Comparison of ENCODE assay signal across 14 mouse cellular contexts in the genomic region with DNA sequence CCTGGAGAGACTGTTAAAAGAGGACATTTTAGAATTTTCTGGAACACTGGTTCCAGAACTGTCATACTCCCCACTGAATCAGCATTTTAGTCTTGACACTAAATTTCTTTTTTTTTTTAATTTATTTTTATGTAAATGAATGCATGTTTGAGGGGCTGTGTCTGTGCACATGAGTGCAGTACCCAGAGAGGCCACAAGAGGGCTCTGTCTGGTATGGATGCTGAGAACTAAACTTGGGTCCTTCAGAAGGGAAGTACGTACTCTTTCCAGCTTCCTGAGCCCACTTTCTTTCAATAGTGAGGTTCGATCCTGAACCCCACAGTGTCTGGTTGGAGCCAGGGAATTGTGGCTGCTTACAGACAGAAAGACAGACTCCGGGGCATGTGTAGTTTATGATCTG. TPM values are rescaled to one million over a fixed set of nuclear protein-coding genes. Genes with fewer than 3 reads are reported as not detected.
DNase-seq lines count a peak whose midpoint lies in the region; ATAC-seq and TF ChIP-seq lines count a peak whose summit lies in the region.
"Had no signal": no experiment of that assay in that cellular context is flagged by ENCODE, and none has a peak within 500 bp of the region (broad histone marks: within the 10 kb centered on the region; RNA-seq: fewer than 3 reads in every experiment).

No protein-coding gene starts in this region.

- no peak overlapping the region for H3K9ac ChIP-seq in forebrain, postnatal 0 days
- H3K9ac ChIP-seq in forebrain, embryonic 14.5 days (ENCODE audit: low read length), result no peak overlapping the region
- H3K9ac ChIP-seq: embryonic facial prominence, embryonic 13.5 days had no signal

- H3K36me3 ChIP-seq in forebrain, postnatal 0 days (ENCODE audit: insufficient read depth), result no peaks in the 10 kb centered on the region
- H3K36me3 ChIP-seq in forebrain, embryonic 14.5 days (ENCODE audit: control insufficient read depth, insufficient read depth, low read length), result no peaks in the 10 kb centered on the region
- H3K36me3 ChIP-seq: embryonic facial prominence, embryonic 13.5 days had no signal

- H3K4me1 ChIP-seq in forebrain, postnatal 0 days (ENCODE audit: insufficient read depth), result no peaks in the 10 kb centered on the region
- peaks cover under 1% of the 10 kb centered on the region; the same call in 1 of the 2 replicates for H3K4me1 ChIP-seq in forebrain, embryonic 14.5 days (ENCODE audit: control insufficient read depth, insufficient read depth, low read length)
- H3K4me1 ChIP-seq in lung, adult 2 months (ENCODE audit: control insufficient read depth, insufficient read depth, low read length), result peaks cover 2% of the 10 kb centered on the region; the same call in 1 of the 2 replicates
- H3K4me1 ChIP-seq in bone marrow, adult 2 months (ENCODE audit: control insufficient read depth, insufficient read depth, low read length), result peaks cover 2% of the 10 kb centered on the region; the same call in 1 of the 2 replicates

- H3K9me3 ChIP-seq in forebrain, postnatal 0 days (ENCODE audit: low read length), result no peaks in the 10 kb centered on the region
- no peaks in the 10 kb centered on the region; the same call in 1 of the 2 replicates for H3K9me3 ChIP-seq in forebrain, embryonic 14.5 days (replicated peaks; ENCODE audit: control insufficient read depth, low read length)

- 92% methylated on average over 3 of the region's 3 CpGs for WGBS in forebrain, postnatal 0 days
- 97% methylated on average over 3 of the region's 3 CpGs for WGBS in forebrain, embryonic 14.5 days
- WGBS in lung, adult 2 months, result 90% methylated on average over 3 of the region's 3 CpGs
- WGBS in bone marrow, adult 2 months, result 86% methylated on average over 3 of the region's 3 CpGs

- intact Hi-C loops in left cerebral cortex, postnatal 4 days (cut with DNase I), result loop anchor here (5.0 kb wide), 1 partner anchor 448 kb away; no protein-coding TSS in a partner anchor

- no peak for ATAC-seq in forebrain, postnatal 0 days
- ATAC-seq in forebrain, embryonic 14.5 days, result no peak

- no peak for DNase-seq in forebrain, postnatal 0 days
- no peak for DNase-seq in forebrain, embryonic 14.5 days (ENCODE audit: low spot score)
- no peak for DNase-seq in lung, adult 2 months
- no peak for DNase-seq in lung, postnatal 4 days
- peak; percentile 46 for DNase-seq in thymus, postnatal 0 days (ENCODE audit: low spot score)
- no peak for DNase-seq in left cerebral cortex, postnatal 4 days
- no peak for DNase-seq in gastrocnemius, adult 18-20 months (ENCODE audit: low spot score)
- DNase-seq: gastrocnemius, postnatal 14 days; heart, postnatal 4 days; layer of hippocampus, adult 9-11 months had no signal

- no peak for TF ChIP-seq POLR2A in lung, adult 2 months (IDR thresholded peaks at IDR 0.05; ENCODE audit: borderline replicate concordance, extremely low read depth, low read depth, low read length)
- no peak for TF ChIP-seq POLR2A in bone marrow, adult 2 months (IDR thresholded peaks at IDR 0.05; ENCODE audit: borderline replicate concordance, control insufficient read depth, low read depth, low read length)

- H3K4me2 ChIP-seq in forebrain, postnatal 0 days (ENCODE audit: low read depth), result no peak overlapping the region
- no peak overlapping the region for H3K4me2 ChIP-seq in forebrain, embryonic 14.5 days (ENCODE audit: low read length)
- H3K4me2 ChIP-seq: embryonic facial prominence, embryonic 13.5 days had no signal

- no peaks in the 10 kb centered on the region for H3K27me3 ChIP-seq in forebrain, postnatal 0 days (ENCODE audit: insufficient read depth, low read length)
- no peaks in the 10 kb centered on the region for H3K27me3 ChIP-seq in forebrain, embryonic 14.5 days (replicated peaks; ENCODE audit: control insufficient read depth, insufficient read depth, low read length)

- TF ChIP-seq CTCF in forebrain, postnatal 0 days (IDR thresholded peaks at IDR 0.05; ENCODE audit: low read depth), result peak; percentile 48; the same call in 1 of the 2 replicates
- TF ChIP-seq CTCF in lung, adult 2 months (IDR thresholded peaks at IDR 0.05; ENCODE audit: insufficient read depth, low read length), result peak; percentile 31; the same call in 1 of the 2 replicates
- peak; percentile 24; the same call in 1 of the 2 replicates for TF ChIP-seq CTCF in bone marrow, adult 2 months (IDR thresholded peaks at IDR 0.05; ENCODE audit: control insufficient read depth, insufficient read depth, low read length)

- H3K4me3 ChIP-seq in forebrain, postnatal 0 days (ENCODE audit: low read depth, low read length), result no peak overlapping the region
- no peak overlapping the region for H3K4me3 ChIP-seq in forebrain, embryonic 14.5 days (ENCODE audit: low read depth, low read length)
- H3K4me3 ChIP-seq in lung, adult 2 months (replicated peaks; ENCODE audit: extremely low read depth, low read depth, low read length), result no peak overlapping the region
- no peak overlapping the region for H3K4me3 ChIP-seq in bone marrow, adult 2 months (replicated peaks; ENCODE audit: control insufficient read depth, low read depth, low read length)
- H3K4me3 ChIP-seq: embryonic facial prominence, embryonic 13.5 days had no signal

- H3K27ac ChIP-seq in forebrain, postnatal 0 days (ENCODE audit: low read depth, low read length), result no peak overlapping the region
- H3K27ac ChIP-seq in forebrain, embryonic 14.5 days (ENCODE audit: low read depth, low read length), result no peak overlapping the region
- no peak overlapping the region for H3K27ac ChIP-seq in bone marrow, adult 2 months (ENCODE audit: control insufficient read depth, insufficient read depth, low read depth, low read length, poor library complexity)
- H3K27ac ChIP-seq: embryonic facial prominence, embryonic 13.5 days had no signal

RNA-seq across cellular contexts. Expression of a gene that starts 12.6 kb away (rescaled TPM):
- not detected in 2 replicates for total RNA-seq in forebrain, postnatal 0 days (2014; rRNA removed)
- polyA plus RNA-seq in forebrain, postnatal 0 days (2015; fragmentation: Nextera tagmentation; extraction: Ambion mirVana), result not detected in 2 replicates
- polyA plus RNA-seq in forebrain, embryonic 14.5 days (2014; fragmentation: Nextera tagmentation; extraction: Ambion mirVana), result not detected in 2 replicates
- not detected in 2 replicates for polyA plus RNA-seq in lung, adult 2 months (2012; rRNA removed)
- 1.7 TPM in 1 of 2 replicates, not detected in the other for polyA plus RNA-seq in bone marrow, adult 2 months (2011; ENCODE audit: insufficient read depth, insufficient read length, low replicate concordance, missing spikeins)
- polyA plus RNA-seq in thymus, postnatal 0 days (2015; fragmentation: Nextera tagmentation; extraction: Ambion mirVana), result 21.7 and 24.2 TPM in 2 replicates
- total RNA-seq in left cerebral cortex, postnatal 4 days (2021), result not detected
- 1 to 10 TPM; 3.4 to 7.0 TPM for total RNA-seq in gastrocnemius, adult 18-20 months (2021)
- total RNA-seq: ES-E14; heart, postnatal 4 days had no signal
- polyA plus RNA-seq: embryonic facial prominence, embryonic 13.5 days; neural tube, embryonic 14.5 days had no signal
